Mouse (Mus musculus) heart, adult 8-10 months (tissue): ENCODE results near the gene Fxyd5. TPM values are rescaled to one million over a fixed set of nuclear protein-coding genes. Genes with fewer than 3 reads are reported as not detected.

Experiments
- DNase-seq: peaks from one replicate; pipeline ENCODE4 v3.0.0; 2022; ENCODE audit warnings: low spot score
- microRNA-seq: library from miRNA; unstranded; fragments of <30 nt; microRNA quantifications from one replicate; pipeline ENCODE4 v1.2.0, GENCODE M21; 2022
- total RNA-seq, 4 experiments: library from RNA; stranded (reverse); gene quantifications; 2 replicates each; pipeline ENCODE4 v1.2.4; 2022

Gene Fxyd5
- total RNA-seq, 4 experiments from 2014 or later = 22.7 to 35.0 (median 28.4) TPM

GRCm38 (mm10) chr7:30985357-30985756 is 56.9 kb downstream of the Fxyd5 start:
- DNase-seq = no peak

Small RNA genes lying within 50 kb of the gene (microRNA-seq; reads per million reads assigned to microRNA genes)
- not detected for gene Mir7050

Other genes starting within 250 kb of the Fxyd5 start
- under 1 TPM in 2 of 4 experiments, not detected in 2; 0.25 to 0.46 TPM for gene Ffar2, start 218.7 kb downstream of the Fxyd5 start, total RNA-seq
- gene Ffar3, start 186.3 kb downstream of the Fxyd5 start, total RNA-seq = not detected
- not detected for gene Ffar1, start 180.9 kb downstream of the Fxyd5 start, total RNA-seq
- 1 to 10 TPM in 1 of 4 experiments, under 1 TPM in 3; 0.52 to 1.0 (median 0.71) TPM for gene Cd22, start 162.1 kb downstream of the Fxyd5 start, total RNA-seq
- not detected for gene Mag, start 127.6 kb downstream of the Fxyd5 start, total RNA-seq
- gene Hamp2, start 117.8 kb downstream of the Fxyd5 start, total RNA-seq = 1 to 10 TPM; 3.6 to 9.2 (median 5.7) TPM
- 10 to 100 TPM in 3 of 4 experiments, 1 to 10 TPM in 1; 9.3 to 31.5 (median 13.6) TPM for gene Hamp, start 98.4 kb downstream of the Fxyd5 start, total RNA-seq
- 100 to 1,000 TPM; 102 to 121 (median 107) TPM for gene Usf2, start 85.7 kb downstream of the Fxyd5 start, total RNA-seq
- gene Lsr, start 69.0 kb downstream of the Fxyd5 start, total RNA-seq = 1 to 10 TPM; 2.6 to 3.8 (median 3.1) TPM
- under 1 TPM in 2 of 4 experiments, not detected in 2; 0.25 TPM for gene Fam187b, start 68.7 kb downstream of the Fxyd5 start, total RNA-seq
- 1 to 10 TPM in 2 of 4 experiments, under 1 TPM in 2; 0.49 to 1.5 (median 1.1) TPM for gene Fxyd7, start 9.0 kb upstream of the Fxyd5 start, total RNA-seq
- gene Fxyd1, start 14.7 kb upstream of the Fxyd5 start, total RNA-seq = 1,000 to 10,000 TPM in 2 of 4 experiments, 100 to 1,000 TPM in 2; 843 to 1,156 (median 1,037) TPM
- 1 to 10 TPM; 2.6 to 3.8 (median 3.4) TPM for gene Lgi4, start 16.9 kb upstream of the Fxyd5 start, total RNA-seq
- gene Fxyd3, start 34.2 kb upstream of the Fxyd5 start, total RNA-seq = 1 to 10 TPM in 2 of 4 experiments, under 1 TPM in 2; 0.71 to 4.8 (median 1.6) TPM
- gene Hpn, start 72.8 kb upstream of the Fxyd5 start, total RNA-seq = 1 to 10 TPM; 2.2 to 3.7 (median 2.6) TPM
- 10 to 100 TPM; 36.1 to 54.8 (median 38.3) TPM for gene Scn1b, start 84.5 kb upstream of the Fxyd5 start, total RNA-seq
- 10 to 100 TPM; 26.6 to 42.2 (median 33.0) TPM for gene Gramd1a, start 113.4 kb upstream of the Fxyd5 start, total RNA-seq
- not detected for gene Scgb2b2, start 248.0 kb upstream of the Fxyd5 start, total RNA-seq
- not detected for gene Scgb1b2, start 249.3 kb upstream of the Fxyd5 start, total RNA-seq